Mouse (Mus musculus) adrenal gland, postnatal 36 days (tissue): ENCODE results near the gene Lct. TPM values are rescaled to one million over a fixed set of nuclear protein-coding genes. Genes with fewer than 3 reads are reported as not detected.
"Not testable (repeated sequence)": the region's sequence is repeated elsewhere in the genome, so short reads cannot be mapped to it uniquely, and the experiment has no call there.

Experiments
- DNase-seq, 2 experiments: peaks; one replicate each; pipeline ENCODE4 v3.0.0; 2021; ENCODE audit warnings: mixed read lengths in 1 of 2
- total RNA-seq, 2 experiments: library from RNA; stranded (reverse); gene quantifications; 2 replicates each; pipeline ENCODE4 v1.2.3; 2021

Gene Lct
- total RNA-seq, 2 experiments from 2014 or later, result 0.20 TPM; not detected in 1

GRCm38 (mm10) chr1:128295717-128296528, 32.2 kb downstream of the Lct start:
- DNase-seq, result no peak

- no peak for DNase-seq
Measured at GRCm38 (mm10) chr1:128295296-128295695, 32.8 kb downstream of the Lct start.

- DNase-seq, result no peak
Measured at GRCm38 (mm10) chr1:128293524-128293923, 34.6 kb downstream of the Lct start.

GRCm38 (mm10) chr1:128290295-128290694, 37.8 kb downstream of the Lct start:
- DNase-seq, result no peak

GRCm38 (mm10) chr1:128285136-128285535, 43.0 kb downstream of the Lct start:
- no peak for DNase-seq

- DNase-seq, result no peak
Measured at GRCm38 (mm10) chr1:128284157-128284690, 43.9 kb downstream of the Lct start.

GRCm38 (mm10) chr1:128282924-128283323, 45.2 kb downstream of the Lct start:
- DNase-seq, result no peak

GRCm38 (mm10) chr1:128281753-128282152, 46.4 kb downstream of the Lct start:
- no peak for DNase-seq

- DNase-seq, result no peak
Measured at GRCm38 (mm10) chr1:128278563-128278962, 49.6 kb downstream of the Lct start.

GRCm38 (mm10) chr1:128275908-128276307, 52.2 kb downstream of the Lct start:
- DNase-seq, result no peak

- DNase-seq, result no peak
Measured at GRCm38 (mm10) chr1:128270731-128271130, 57.4 kb downstream of the Lct start.

GRCm38 (mm10) chr1:128267061-128267460, 61.1 kb downstream of the Lct start:
- not testable (repeated sequence) for DNase-seq

- peak in 1 of 2 experiments; percentile 54 for DNase-seq
Measured at GRCm38 (mm10) chr1:128244727-128245355, 83.3 kb downstream of the Lct start.

- DNase-seq, result peak; percentile 96 to 97
Measured at GRCm38 (mm10) chr1:128243996-128244726, 84.0 kb downstream of the Lct start.

GRCm38 (mm10) chr1:128243627-128243995, 84.5 kb downstream of the Lct start, which contains the start of gene Ubxn4:
Ubxn4 (plus strand) TSS chr1:128243964.
- DNase-seq, result no peak

- no peak for DNase-seq
Measured at GRCm38 (mm10) chr1:128235181-128235580, 92.9 kb downstream of the Lct start.

Other genes starting within 250 kb of the Lct start
- 1 to 10 TPM; 4.3 to 4.6 TPM for gene Zranb3, start 225.3 kb downstream of the Lct start, total RNA-seq
- 10 to 100 TPM; 72.0 to 75.2 TPM for gene R3hdm1, start 225.0 kb downstream of the Lct start, total RNA-seq
- 10 to 100 TPM; 68.9 to 86.1 TPM for gene Ubxn4, start 84.4 kb downstream of the Lct start, total RNA-seq
- gene Mcm6, start 31.3 kb upstream of the Lct start, total RNA-seq, result 10 to 100 TPM; 25.4 to 27.2 TPM
- 100 to 1,000 TPM in 1 of 2 experiments, 10 to 100 TPM in 1; 80.6 to 105 TPM for gene Dars, start 89.0 kb upstream of the Lct start, total RNA-seq